Mouse (Mus musculus): ENCODE measurements at regions not wholly inside any gene's neighbourhood (a gene's known extent, or its start where the extent isn't known, plus 50 kb on each side); places are given as distances from the start of the nearest gene placed in this dataset.

- no peak for ATAC-seq
Observed at GRCm38 (mm10) chr15:11774717-11775116, 132.4 kb downstream of the Npr3 start.

GRCm38 (mm10) chr15:11770596-11770995, 136.5 kb downstream of the Npr3 start:
- no peak for ATAC-seq

DNA sequence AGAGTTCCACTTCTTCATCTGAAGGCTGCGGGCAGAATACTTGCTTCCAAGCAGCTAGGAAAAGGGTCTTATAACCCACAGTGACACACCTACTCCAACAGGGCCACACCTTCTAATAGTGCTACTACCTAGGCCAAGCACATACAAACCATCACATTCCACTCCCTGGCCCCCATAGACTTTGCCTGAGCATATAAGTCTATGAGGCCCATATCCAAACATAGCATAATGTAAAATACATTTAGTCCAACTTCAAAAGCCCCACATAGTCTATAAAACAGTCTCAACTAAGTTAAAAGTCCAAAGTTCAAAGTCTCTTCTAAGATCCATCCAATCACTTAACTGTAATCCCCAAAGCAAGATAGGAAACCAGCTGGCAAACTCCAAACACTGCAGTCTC, 149.1 kb downstream of the Npr3 start:
- ATAC-seq, result no peak

GRCm38 (mm10) chr15:11756786-11757185, 150.3 kb downstream of the Npr3 start:
- no peak for ATAC-seq

- ATAC-seq, result no peak
Observed at GRCm38 (mm10) chr15:11753216-11753615, 153.9 kb downstream of the Npr3 start.

GRCm38 (mm10) chr15:11750893-11751292, 156.2 kb downstream of the Npr3 start:
- ATAC-seq, result no peak

DNA sequence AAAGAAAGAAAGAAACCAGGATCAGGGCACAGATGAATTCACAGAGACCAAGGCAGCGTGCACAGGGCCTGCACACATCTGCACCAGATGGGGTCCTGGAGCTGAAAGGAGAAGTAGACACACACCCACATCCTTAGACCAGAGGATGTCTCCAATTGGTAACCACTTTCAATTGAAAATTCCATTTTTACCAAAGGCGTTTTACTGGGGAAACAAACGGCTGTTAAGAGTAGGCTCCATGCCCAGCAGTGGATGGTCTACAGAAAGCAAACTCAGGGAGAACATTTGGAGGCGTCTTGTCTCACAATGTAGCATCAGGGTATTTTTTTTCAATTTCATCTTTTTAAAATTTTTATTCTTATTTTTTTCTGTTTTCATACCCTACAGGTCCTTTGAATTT, 157.6 kb downstream of the Npr3 start:
- ATAC-seq, result no peak

- no peak for ATAC-seq
Observed at GRCm38 (mm10) chr15:11748306-11748705, 158.8 kb downstream of the Npr3 start.

DNA sequence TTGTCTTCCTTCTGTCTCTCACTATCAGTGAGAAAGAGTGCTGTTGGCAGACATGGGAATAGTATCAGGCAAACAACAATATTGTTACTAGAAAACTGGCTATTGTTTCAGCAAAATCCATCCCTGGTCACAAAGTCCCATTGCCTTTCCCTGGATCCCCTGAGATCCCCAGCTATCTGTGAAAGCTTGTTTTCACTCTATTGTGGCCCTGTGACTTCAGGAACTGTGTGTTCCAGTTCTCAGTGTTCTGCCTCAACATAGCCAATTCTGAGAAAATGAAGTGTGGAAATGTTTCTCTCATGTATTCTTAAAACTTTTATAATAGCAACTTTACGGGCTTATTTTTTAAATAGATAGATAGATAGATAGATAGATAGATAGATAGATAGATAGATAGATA, 160.3 kb downstream of the Npr3 start:
- no peak for ATAC-seq

GRCm38 (mm10) chr15:11745629-11746372, 161.3 kb downstream of the Npr3 start:
- no peak for ATAC-seq

DNA sequence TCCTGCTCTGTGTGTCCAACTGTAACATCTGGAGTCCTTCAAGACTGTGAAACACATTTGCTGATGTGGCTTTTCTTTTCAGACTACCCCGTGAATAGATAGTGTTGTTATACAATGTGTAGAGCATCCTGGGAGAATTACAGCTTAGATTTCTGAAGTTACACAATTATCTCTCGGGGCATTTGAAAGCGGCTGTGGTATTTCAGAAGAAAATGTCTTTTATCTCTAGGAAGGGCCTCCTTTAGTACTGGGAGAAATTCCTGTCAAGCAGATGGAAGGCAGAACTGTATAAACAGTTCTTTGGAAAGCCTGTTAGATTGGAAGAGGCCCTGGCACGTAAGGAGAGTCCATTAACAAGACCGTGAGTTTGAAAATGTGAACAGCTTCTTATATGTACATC, 162.2 kb downstream of the Npr3 start:
- no peak for ATAC-seq

- no peak for ATAC-seq
Observed at GRCm38 (mm10) chr15:11744296-11744695, 162.8 kb downstream of the Npr3 start.

DNA sequence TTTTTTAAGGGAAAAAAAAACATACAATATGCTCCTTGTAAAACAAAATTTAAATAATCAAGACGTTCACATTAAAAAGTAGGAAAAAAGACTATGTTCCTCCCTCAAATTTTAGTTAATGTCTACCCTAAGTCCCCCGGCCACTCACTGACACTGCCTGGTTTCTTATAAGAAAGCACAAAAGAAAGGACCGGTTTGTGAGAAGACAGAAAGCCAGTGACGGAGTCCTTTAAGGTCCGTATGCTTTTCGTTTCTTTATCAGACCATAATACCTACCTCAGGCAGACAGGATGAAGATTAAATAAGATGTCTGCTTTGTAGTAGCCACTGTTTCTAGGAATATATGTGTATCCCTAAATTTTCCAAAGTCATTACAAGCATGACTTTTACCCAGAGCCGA, 164.3 kb downstream of the Npr3 start:
- no peak for ATAC-seq

DNA sequence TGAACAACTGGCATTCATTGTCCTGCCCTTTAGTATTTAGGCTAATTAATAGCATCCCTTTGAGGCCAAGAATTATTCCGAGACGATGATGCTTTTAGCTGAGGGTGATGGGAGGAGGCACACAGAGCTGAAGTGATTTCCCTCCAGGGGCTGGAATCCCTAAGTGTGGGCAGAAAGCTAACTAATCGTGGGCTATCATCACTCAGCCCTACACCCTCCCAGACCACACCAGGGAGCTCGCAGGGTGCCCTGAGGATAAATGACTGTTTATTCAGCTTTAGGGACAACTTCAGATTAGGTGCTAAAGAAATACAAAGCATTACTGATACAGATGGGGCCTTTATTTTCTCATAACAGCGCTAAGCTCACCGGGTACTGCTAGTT, 164.7 kb downstream of the Npr3 start:
- no peak for ATAC-seq

DNA sequence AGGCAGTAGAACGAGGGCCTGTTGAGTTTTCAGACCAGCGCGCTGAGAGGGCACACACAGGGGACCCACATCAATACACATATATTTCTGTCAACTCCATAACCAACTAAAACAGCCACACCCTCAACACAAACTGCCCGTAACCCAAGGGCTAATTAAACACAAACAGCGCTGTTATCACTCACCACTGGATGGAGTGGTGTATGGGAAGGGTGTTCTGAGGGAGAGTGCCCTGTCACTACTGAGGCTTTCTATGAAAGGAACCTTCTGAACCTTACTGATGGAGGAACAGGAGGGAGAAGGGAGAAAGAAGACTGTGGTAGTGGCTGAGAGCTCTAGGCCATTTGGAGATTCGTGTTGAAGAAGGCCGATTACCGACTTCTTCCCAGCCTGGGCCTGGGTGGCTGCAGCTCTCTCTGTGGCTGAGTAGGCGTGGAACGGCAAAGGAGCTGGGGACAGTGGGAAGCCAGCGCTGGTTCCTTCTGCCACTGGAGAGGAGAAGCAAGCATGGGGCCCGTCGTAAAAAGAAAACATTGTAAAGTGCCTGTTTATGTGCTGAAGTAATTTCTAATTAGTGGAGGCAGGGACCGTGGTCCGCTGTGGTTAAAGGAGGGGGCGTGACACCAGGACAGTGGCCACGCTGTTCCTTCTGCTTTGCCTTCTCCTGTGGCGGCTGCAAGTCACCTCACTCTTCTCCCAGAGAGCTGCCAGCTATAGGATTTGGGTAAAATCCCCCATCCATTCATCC, 165.3 kb downstream of the Npr3 start:
- ATAC-seq, result no peak

DNA sequence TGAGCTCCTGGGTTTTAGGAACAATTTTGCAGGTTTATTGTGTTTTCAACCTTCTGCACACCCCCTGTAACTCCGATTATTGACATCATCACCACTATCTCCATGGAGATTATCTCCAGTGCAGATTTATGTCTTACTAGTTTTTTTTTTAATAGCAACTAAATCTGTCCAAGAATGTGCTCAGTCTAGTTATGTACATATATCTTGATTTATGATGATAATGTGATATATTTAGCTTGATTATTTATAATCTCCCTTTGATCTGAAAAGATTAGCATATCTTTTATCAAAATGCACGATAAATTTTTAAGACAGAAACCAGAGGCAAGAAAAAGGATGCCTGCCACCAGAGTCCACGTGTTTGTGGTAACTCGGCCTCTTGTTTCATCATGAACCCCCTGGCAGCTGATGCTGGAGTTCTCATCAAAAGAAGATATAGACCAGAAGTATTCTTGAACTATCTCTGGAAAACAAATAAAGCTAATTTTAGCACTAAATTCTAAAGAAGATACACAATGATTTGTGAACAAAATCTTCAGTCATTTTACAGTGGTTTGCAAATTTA, 169.6 kb downstream of the Npr3 start:
- ATAC-seq, result no peak

DNA sequence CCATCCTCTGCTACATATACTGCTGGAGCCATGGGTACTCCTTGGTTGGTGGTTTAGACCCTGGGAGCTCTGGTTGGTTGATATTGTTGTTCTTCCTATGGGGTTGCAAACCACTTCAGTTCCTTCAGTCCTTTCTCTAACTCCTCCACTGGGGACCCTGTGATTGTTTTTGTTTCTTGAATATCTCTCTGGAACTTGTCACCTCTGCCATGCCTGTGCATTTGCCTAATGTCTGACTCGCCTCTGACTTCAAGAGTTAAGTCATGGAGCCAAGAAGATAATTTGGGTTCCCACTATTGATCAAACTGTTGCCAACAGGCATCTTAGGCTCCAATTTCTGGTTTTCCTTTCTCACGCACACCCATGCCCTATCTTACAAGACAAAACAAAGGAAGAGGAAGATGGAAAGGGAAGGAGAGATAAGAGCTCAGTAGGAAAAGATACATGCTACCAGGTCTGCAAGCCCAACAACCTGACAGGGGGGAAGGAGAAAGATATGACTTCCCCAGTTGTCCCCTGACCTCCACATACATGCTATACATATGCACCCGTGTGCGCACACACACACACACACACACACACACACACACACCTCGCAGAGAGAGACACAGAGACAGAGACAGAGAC, 172.3 kb downstream of the Npr3 start:
- no peak for ATAC-seq

DNA sequence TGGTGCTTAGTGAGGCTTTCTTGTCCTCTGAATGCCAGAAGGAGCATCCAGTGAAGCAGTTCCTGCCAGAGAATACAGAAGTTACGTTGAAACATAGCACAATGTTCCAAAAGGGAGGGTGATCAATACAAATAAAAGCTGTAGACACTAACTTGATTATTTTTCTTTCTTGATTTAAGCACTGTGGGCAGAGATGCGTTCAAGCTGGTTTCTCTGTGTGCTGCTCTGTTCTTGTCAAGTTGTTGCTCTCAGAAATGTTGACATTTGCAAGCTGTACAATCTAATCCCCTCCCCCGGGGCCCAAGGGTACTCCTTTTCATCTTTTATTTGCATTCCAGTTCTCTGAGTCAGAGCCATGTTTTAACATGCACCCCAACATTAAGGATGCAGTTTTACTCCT, 177.7 kb downstream of the Npr3 start:
- no peak for ATAC-seq

DNA sequence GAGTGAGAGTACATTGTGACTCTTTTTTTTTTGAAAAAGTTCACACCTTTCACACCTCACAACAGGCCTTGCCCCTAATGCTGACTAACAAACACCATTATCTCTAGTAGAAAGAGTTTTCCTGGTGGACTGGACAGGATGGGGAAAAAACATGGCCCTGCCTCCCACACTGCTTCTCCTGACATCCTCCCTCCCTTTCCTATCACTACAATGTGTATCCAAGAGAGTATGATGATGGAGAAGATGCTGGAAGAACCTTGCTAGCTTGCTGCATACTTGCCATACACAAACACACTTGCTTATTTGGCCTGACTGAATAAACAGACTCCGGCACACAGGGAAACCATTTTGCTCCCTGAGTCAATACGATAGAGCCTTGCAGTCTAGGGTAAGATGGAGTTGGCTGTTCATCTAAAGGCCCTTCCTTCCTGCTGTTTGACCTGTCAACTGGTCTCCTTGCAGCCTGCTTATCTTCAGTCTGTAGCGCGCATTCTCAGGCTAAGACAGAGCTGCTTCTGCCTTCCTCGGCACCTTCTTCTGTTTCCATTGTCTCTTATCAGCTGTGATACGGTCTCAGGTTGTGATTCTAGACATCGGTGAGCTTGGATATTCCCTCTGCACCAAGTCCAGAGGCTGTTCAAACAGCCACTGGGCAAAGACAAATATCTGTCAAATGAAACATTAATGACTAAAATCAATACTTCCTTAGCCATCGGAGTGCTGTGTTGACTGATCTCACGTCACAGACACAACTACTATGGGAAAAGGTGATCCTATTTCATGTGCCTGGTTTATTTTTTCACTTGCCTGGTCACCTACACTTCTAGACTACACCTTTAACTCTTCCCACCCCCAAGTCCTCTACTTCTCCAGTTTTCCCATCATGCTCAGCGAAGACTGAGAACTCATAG, 181.2 kb downstream of the Npr3 start:
- ATAC-seq, result no peak

GRCm38 (mm10) chr15:11720645-11721044, 186.4 kb downstream of the Npr3 start:
- ATAC-seq, result no peak

DNA sequence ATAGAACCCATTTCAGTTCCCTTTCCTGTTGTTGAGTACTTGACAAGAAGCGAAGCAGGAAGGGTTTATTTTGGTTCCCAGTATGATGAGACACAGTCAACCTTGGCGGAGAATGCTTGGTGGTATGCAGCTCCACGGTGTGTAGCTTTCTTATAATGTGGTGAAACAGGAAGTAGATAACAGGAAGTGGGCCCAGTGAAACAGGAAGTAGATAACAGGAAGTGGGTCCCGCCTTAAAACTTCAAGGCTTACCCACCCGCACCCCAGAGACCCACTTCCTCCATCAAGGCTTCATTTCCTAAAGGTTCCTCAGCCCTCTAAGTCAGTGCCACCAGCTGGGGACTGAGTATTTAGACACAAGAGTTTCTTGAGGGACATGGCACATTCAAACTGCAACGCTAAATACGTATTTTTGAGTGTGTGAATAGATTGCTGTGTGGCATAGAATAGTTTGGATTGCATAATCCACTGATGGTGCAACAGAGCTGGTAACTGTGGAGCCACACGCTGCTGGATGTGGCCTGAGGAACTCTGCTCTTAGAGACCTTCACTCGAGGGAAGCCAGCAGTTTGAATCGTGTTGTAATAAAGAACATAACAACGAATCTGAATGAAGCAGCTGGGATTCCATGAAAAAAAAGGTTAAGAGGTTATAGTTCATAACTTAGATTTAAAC, 190.8 kb downstream of the Npr3 start:
- peak; percentile 17 for ATAC-seq
